Mouse (Mus musculus) cerebellum, postnatal 4 days (tissue): ENCODE results near the gene Nfyc.
A peak's percentile ranks its signal among the peaks of the same experiment; 100 is the strongest.

Source experiments
- DNase-seq, 2 experiments: peaks; one replicate each; pipeline ENCODE4 v3.0.0; 2022; ENCODE audit warnings: low spot score in 2 of 2, mixed read lengths in 1 of 2

Gene Nfyc

GRCm38 (mm10) chr4:120716765-120717164 lies 114.6 kb downstream of the Nfyc start:
- no peak for DNase-seq

GRCm38 (mm10) chr4:120716141-120716571 lies 115.2 kb downstream of the Nfyc start:
- DNase-seq = no peak

GRCm38 (mm10) chr4:120713856-120714497 lies 117.4 kb downstream of the Nfyc start:
- peak in 1 of 2 experiments; percentile 50 for DNase-seq

GRCm38 (mm10) chr4:120713021-120713420 lies 118.4 kb downstream of the Nfyc start:
- DNase-seq = no peak

GRCm38 (mm10) chr4:120712236-120712635 lies 119.1 kb downstream of the Nfyc start:
- DNase-seq = no peak
